Mouse (Mus musculus) lung, embryonic 16.5 days (tissue): ENCODE data around the gene Mink1. TPM values are rescaled to one million over a fixed set of nuclear protein-coding genes. Genes with fewer than 3 reads are reported as not detected.

Source experiments
- ATAC-seq: fragments of 200-750 bp; cut with Nextera tagmentation; 2 replicates; pipeline ENCODE4 v1.8.0; 2017; ENCODE audit warnings: low read depth, mild to moderate bottlenecking, moderate library complexity
- H3K27ac ChIP-seq: fragments of 300-500 bp; sonication (generic); 2 replicates; pipeline ENCODE4 v1.5.1; 2014; ENCODE audit warnings: mild to moderate bottlenecking, control low read depth, low read length
- H3K27me3 ChIP-seq: fragments of 300-500 bp; sonication (generic); 2 replicates; pipeline ENCODE4 v1.6.1; 2014; ENCODE audit warnings: low read depth, low read length, mixed read lengths; ENCODE audit not compliant: control insufficient read depth, insufficient read depth
- H3K36me3 ChIP-seq: fragments of 300-500 bp; sonication (generic); 2 replicates; pipeline ENCODE4 v1.6.1; 2014; ENCODE audit warnings: low read length; ENCODE audit not compliant: control insufficient read depth, insufficient read depth
- H3K4me1 ChIP-seq: fragments of 300-500 bp; sonication (generic); replicated peaks from 2 replicates; pipeline ENCODE4 v1.6.1; 2014; ENCODE audit warnings: low read length, mixed read lengths; ENCODE audit not compliant: control insufficient read depth, insufficient read depth
- H3K4me2 ChIP-seq: fragments of 300-500 bp; sonication (generic); 2 replicates; pipeline ENCODE4 v1.6.1; 2014; ENCODE audit warnings: low read depth, low read length, control low read depth
- H3K4me3 ChIP-seq: fragments of 300-500 bp; sonication (generic); 2 replicates; pipeline ENCODE4 v1.5.1; 2014; ENCODE audit warnings: mild to moderate bottlenecking, low read length, control low read depth
- H3K9ac ChIP-seq: fragments of 300-500 bp; sonication (generic); 2 replicates; pipeline ENCODE4 v1.6.1; 2014; ENCODE audit warnings: low read length, control low read depth
- H3K9me3 ChIP-seq: fragments of 300-500 bp; sonication (generic); 2 replicates; pipeline ENCODE4 v1.6.1; 2016; ENCODE audit warnings: low read length; ENCODE audit not compliant: control insufficient read depth
- WGBS: fragments of 180-500 bp; shearing (Covaris S2); extraction: QIAGEN DNeasy Blood & Tissue Kit; methylation state at CpG from one replicate; pipeline ENCODE4 v1.1.7; 2014; 5-methylcytosine and 5-hydroxymethylcytosine counted together
- polyA plus RNA-seq: library from polyadenylated mRNA; unstranded; fragments of >200 nt; fragmentation: Nextera tagmentation; extraction: Ambion mirVana; gene quantifications from 2 replicates; pipeline ENCODE4 v1.2.1, GENCODE M21; 2015

The Mink1 gene
- polyA plus RNA-seq, 1 experiment from 2014 or later, result 10.3 TPM

GRCm38 (mm10) chr11:70644564-70645103, 82.0 kb downstream of the Mink1 start:
- Histone ChIP-seq H3K27me3 (no peaks in the 10 kb centered on the region), H3K9ac (no peak overlapping the region), H3K4me3 (no peak overlapping the region), H3K9me3 (no peaks in the 10 kb centered on the region), H3K27ac (no peak overlapping the region), H3K36me3 (peaks cover 25% of the 10 kb centered on the region), H3K4me1 (peaks cover 26% of the 10 kb centered on the region), H3K4me2 (no peak overlapping the region)
- ATAC-seq, result no peak
- WGBS, result 93% methylated on average over 8 of the region's 8 CpGs

- Histone ChIP-seq H3K4me3 (peak overlapping the region; percentile 91), H3K27ac (0 out of 2 replicates have a peak overlapping the region, but pooled peaks have one; percentile 93), H3K9ac (peak overlapping the region; percentile 96), H3K4me1 (peaks cover 27% of the 10 kb centered on the region), H3K36me3 (peaks cover 28% of the 10 kb centered on the region), H3K9me3 (no peaks in the 10 kb centered on the region), H3K4me2 (peak overlapping the region; percentile 76), H3K27me3 (no peaks in the 10 kb centered on the region)
- WGBS, result 82% methylated on average over 12 of the region's 12 CpGs
- ATAC-seq, result no peak
Observed at GRCm38 (mm10) chr11:70645461-70646258, 83.0 kb downstream of the Mink1 start.

GRCm38 (mm10) chr11:70646259-70646555, 83.5 kb downstream of the Mink1 start:
- peaks cover 34% of the 10 kb centered on the region for H3K36me3 ChIP-seq
- ATAC-seq, result no peak
- 19% methylated on average over 3 of the region's 3 CpGs for WGBS

GRCm38 (mm10) chr11:70646691-70647650, 84.3 kb downstream of the Mink1 start, which contains the start of the genes Rnf167 and Slc25a11:
Gene Rnf167 (plus strand): TSS chr11:70647235.
Gene Slc25a11 (minus strand): TSS chr11:70647479.
- H3K36me3 ChIP-seq, result peaks cover 41% of the 10 kb centered on the region
- peak within 1 kb of the TSS; percentile 91 for H3K4me3 ChIP-seq
- peaks cover 40% of the 10 kb centered on the region for H3K4me1 ChIP-seq
- H3K27me3 ChIP-seq, result no peaks in the 10 kb centered on the region
- no peaks in the 10 kb centered on the region for H3K9me3 ChIP-seq
- WGBS, result under 1% methylated on average over 63 of the region's 63 CpGs
- ATAC-seq, result peak; percentile 91
- peak within 1 kb of the TSS; percentile 96 for H3K9ac ChIP-seq
- peak within 1 kb of the TSS; percentile 99 for H3K27ac ChIP-seq
- H3K4me2 ChIP-seq, result peak within 1 kb of the TSS; percentile 94

More at GRCm38 (mm10) chr11:70646259-70646555, 83.5 kb downstream of the Mink1 start:
- Histone ChIP-seq H3K9me3 (no peaks in the 10 kb centered on the region), H3K4me3 (peak overlapping the region; percentile 91), H3K4me1 (peaks cover 32% of the 10 kb centered on the region), H3K4me2 (peak overlapping the region; percentile 76), H3K27ac (peak overlapping the region; percentile 93), H3K27me3 (no peaks in the 10 kb centered on the region), H3K9ac (peak overlapping the region; percentile 96)

- WGBS, result 3% methylated on average over 28 of the region's 28 CpGs
- Histone ChIP-seq H3K4me3 (peak overlapping the region; percentile 91), H3K4me1 (peaks cover 49% of the 10 kb centered on the region), H3K36me3 (peaks cover 46% of the 10 kb centered on the region), H3K4me2 (peak overlapping the region; percentile 94), H3K27ac (peak overlapping the region; percentile 99), H3K27me3 (no peaks in the 10 kb centered on the region), H3K9ac (peak overlapping the region; percentile 95), H3K9me3 (no peaks in the 10 kb centered on the region)
- peak; percentile 16 for ATAC-seq
Observed at GRCm38 (mm10) chr11:70647716-70648420, 85.2 kb downstream of the Mink1 start.

GRCm38 (mm10) chr11:70648512-70648911, 85.8 kb downstream of the Mink1 start:
- no peak overlapping the region for H3K27ac ChIP-seq
- 71% methylated on average over 4 of the region's 4 CpGs for WGBS
- peaks cover 49% of the 10 kb centered on the region for H3K4me1 ChIP-seq

GRCm38 (mm10) chr11:70649185-70649734, 86.6 kb downstream of the Mink1 start:
- no peaks in the 10 kb centered on the region for H3K9me3 ChIP-seq
- 77% methylated on average over 8 of the region's 8 CpGs for WGBS
- peak overlapping the region; percentile 91; the same call in 1 of the 2 replicates for H3K4me3 ChIP-seq
- no peak overlapping the region for H3K9ac ChIP-seq
- H3K36me3 ChIP-seq, result peaks cover 42% of the 10 kb centered on the region
- no peak overlapping the region for H3K27ac ChIP-seq
- H3K4me2 ChIP-seq, result 0 out of 2 replicates have a peak overlapping the region, but pooled peaks have one; percentile 94
- H3K27me3 ChIP-seq, result no peaks in the 10 kb centered on the region
- ATAC-seq, result no peak
- peaks cover 49% of the 10 kb centered on the region for H3K4me1 ChIP-seq

More at GRCm38 (mm10) chr11:70648512-70648911, 85.8 kb downstream of the Mink1 start:
- Histone ChIP-seq H3K4me2 (peak overlapping the region; percentile 94), H3K9me3 (no peaks in the 10 kb centered on the region), H3K9ac (peak overlapping the region; percentile 95), H3K4me3 (peak overlapping the region; percentile 91), H3K36me3 (peaks cover 44% of the 10 kb centered on the region), H3K27me3 (no peaks in the 10 kb centered on the region)
- no peak for ATAC-seq
